Mouse (Mus musculus): ENCODE data around the gene Lrp4.

GRCm38 (mm10) chr2:91412361-91412760 is 45.0 kb upstream of the Lrp4 start:
- TF ChIP-seq CTCF (IDR thresholded peaks at IDR 0.05; ENCODE audit: extremely low read depth, insufficient read depth, low read length) (no peak), POLR2A (IDR thresholded peaks at IDR 0.05; ENCODE audit: extremely low read depth, insufficient read depth, low read length) (no peak)

All from cortical plate, adult 2 months (tissue).